Mouse (Mus musculus) spleen, adult 18-20 months (tissue): ENCODE measurements at regions not wholly inside any gene's neighbourhood (a gene's known extent, or its start where the extent isn't known, plus 50 kb on each side); places are given as distances from the start of the nearest gene placed in this dataset.

Source experiments
- DNase-seq, 2 experiments: peaks; one replicate each; pipeline ENCODE4 v3.0.0; 2022; ENCODE audit warnings: mixed read lengths in 2 of 2

GRCm38 (mm10) chr4:34105251-34105650 is 55.3 kb upstream of the Spaca1 start:
- no peak for DNase-seq

- no peak for DNase-seq
Observed at GRCm38 (mm10) chr4:34114323-34114722, 64.3 kb upstream of the Spaca1 start.

GRCm38 (mm10) chr4:34117086-34117485 is 67.1 kb upstream of the Spaca1 start:
- DNase-seq: no peak

GRCm38 (mm10) chr4:34122959-34123520 is 73.0 kb upstream of the Spaca1 start:
- no peak for DNase-seq

GRCm38 (mm10) chr4:34128224-34128623 is 78.2 kb upstream of the Spaca1 start:
- no peak for DNase-seq

GRCm38 (mm10) chr4:34146133-34146867 is 96.3 kb upstream of the Spaca1 start:
- no peak for DNase-seq

- DNase-seq: no peak
Observed at GRCm38 (mm10) chr4:34148956-34149739, 99.2 kb upstream of the Spaca1 start.

GRCm38 (mm10) chr4:34151605-34152347 is 101.8 kb upstream of the Spaca1 start:
- DNase-seq: no peak

GRCm38 (mm10) chr4:34155501-34155900 is 105.5 kb upstream of the Spaca1 start:
- no peak for DNase-seq

GRCm38 (mm10) chr4:34157818-34158511 is 108.0 kb upstream of the Spaca1 start:
- no peak for DNase-seq

GRCm38 (mm10) chr4:34171265-34171862 is 121.4 kb upstream of the Spaca1 start:
- DNase-seq: no peak

GRCm38 (mm10) chr4:34172000-34172399 is 122.0 kb upstream of the Spaca1 start:
- DNase-seq: no peak

GRCm38 (mm10) chr4:34177421-34177820 is 127.4 kb upstream of the Spaca1 start:
- no peak for DNase-seq

GRCm38 (mm10) chr4:34186522-34186921 is 136.5 kb upstream of the Spaca1 start:
- DNase-seq: no peak

GRCm38 (mm10) chr4:34203193-34203848 is 153.3 kb upstream of the Spaca1 start:
- no peak for DNase-seq

GRCm38 (mm10) chr4:34209179-34209896 is 159.3 kb upstream of the Spaca1 start:
- no peak for DNase-seq

- no peak for DNase-seq
Observed at GRCm38 (mm10) chr4:34213731-34214130, 163.7 kb upstream of the Spaca1 start.

- DNase-seq: no peak
Observed at GRCm38 (mm10) chr4:34214346-34214745, 164.4 kb upstream of the Spaca1 start.

- DNase-seq: no peak
Observed at GRCm38 (mm10) chr4:34221915-34222314, 171.9 kb upstream of the Spaca1 start.

GRCm38 (mm10) chr4:34226089-34226840 is 176.3 kb upstream of the Spaca1 start:
- DNase-seq: no peak
